Mouse (Mus musculus) ES-E14 (cell line): ENCODE measurements around the gene 4930579F01Rik.

Experiments
- CHD2 ChIP-seq: IDR thresholded peaks from 2 replicates; pipeline ENCODE4 v1.6.1; 2014; ENCODE audit warnings: mild to moderate bottlenecking, low read depth, low read length, inconsistent platforms
- MAFK ChIP-seq: IDR thresholded peaks from 2 replicates; pipeline ENCODE4 v1.6.1; 2014; ENCODE audit warnings: mild to moderate bottlenecking, low read depth, low read length, inconsistent platforms; ENCODE audit not compliant: insufficient read depth

DNA sequence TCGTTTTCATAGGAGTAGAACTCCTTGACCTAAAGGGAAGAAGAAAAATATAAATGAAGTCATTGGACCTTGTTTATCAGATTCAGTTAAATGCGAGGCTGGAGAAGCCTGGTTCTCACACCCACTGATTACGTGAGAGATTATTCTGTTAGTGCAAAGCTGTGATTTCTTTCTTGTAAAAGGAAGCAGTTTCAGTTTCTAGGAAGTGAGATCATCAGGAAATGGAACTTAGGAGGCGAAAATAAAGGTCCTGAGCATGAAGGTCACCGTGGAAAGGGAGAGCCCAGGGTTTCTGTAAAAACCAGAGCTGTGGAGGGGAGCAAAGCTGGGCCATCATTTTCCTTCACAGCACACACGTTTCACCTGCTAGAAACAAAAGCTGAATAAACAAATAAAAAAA, 75.2 kb downstream of the 4930579F01Rik start:
- no peak for TF ChIP-seq MAFK
- no peak for TF ChIP-seq CHD2
